Mouse (Mus musculus) ES-Bruce4 (cell line): ENCODE results near the gene Hist1h1d. TPM values are rescaled to one million over a fixed set of nuclear protein-coding genes. Genes with fewer than 3 reads are reported as not detected.

Source experiments
- H3K27ac ChIP-seq: 2 replicates; pipeline ENCODE4 v1.5.1; 2012; ENCODE audit warnings: low read length, inconsistent platforms; ENCODE audit not compliant: insufficient read depth
- H3K27me3 ChIP-seq: 2 replicates; pipeline ENCODE4 v1.6.1; 2012; ENCODE audit warnings: mild to moderate bottlenecking, low read length, inconsistent platforms; ENCODE audit not compliant: control insufficient read depth, poor library complexity, insufficient read depth, severe bottlenecking
- H3K36me3 ChIP-seq: 2 replicates; pipeline ENCODE4 v1.6.1; 2012; ENCODE audit warnings: inconsistent platforms, mild to moderate bottlenecking, low read length, moderate library complexity; ENCODE audit not compliant: control insufficient read depth, poor library complexity, insufficient read depth, severe bottlenecking
- H3K4me1 ChIP-seq: one replicate; pipeline ENCODE4 v1.8.1; 2011; ENCODE audit warnings: low read length; ENCODE audit not compliant: control insufficient read depth, insufficient read depth
- H3K4me3 ChIP-seq: 2 replicates; pipeline ENCODE4 v1.5.1; 2011; ENCODE audit warnings: low read depth, mild to moderate bottlenecking, low read length
- H3K9ac ChIP-seq: 2 replicates; pipeline ENCODE4 v1.6.1; 2012; ENCODE audit warnings: low read depth, mild to moderate bottlenecking, inconsistent platforms; ENCODE audit not compliant: poor library complexity, severe bottlenecking
- H3K9me3 ChIP-seq: replicated peaks from 2 replicates; pipeline ENCODE4 v1.6.1; 2012; ENCODE audit warnings: mild to moderate bottlenecking, low read length, inconsistent platforms; ENCODE audit not compliant: control insufficient read depth, poor library complexity, insufficient read depth, severe bottlenecking
- CTCF ChIP-seq: IDR thresholded peaks from one replicate; pipeline ENCODE4 v1.8.1; 2011; ENCODE audit warnings: low read depth, low read length
- EP300 ChIP-seq: IDR thresholded peaks from 2 replicates; pipeline ENCODE4 v1.6.1; 2011; ENCODE audit warnings: low read depth, low read length; ENCODE audit not compliant: insufficient read depth
- POLR2A ChIP-seq: IDR thresholded peaks from one replicate; pipeline ENCODE4 v1.8.1; 2011; ENCODE audit warnings: low read length; ENCODE audit not compliant: insufficient read depth
- polyA plus RNA-seq: library from polyadenylated mRNA; stranded (reverse); fragments of >200 nt; gene quantifications from 2 replicates; pipeline ENCODE4 v1.2.4, GENCODE M21; 2011; ENCODE audit warnings: low read depth; ENCODE audit not compliant: missing spikeins, insufficient read depth, insufficient read length

Gene Hist1h1d
- polyA plus RNA-seq, 1 experiment, result 1.6 TPM

DNA sequence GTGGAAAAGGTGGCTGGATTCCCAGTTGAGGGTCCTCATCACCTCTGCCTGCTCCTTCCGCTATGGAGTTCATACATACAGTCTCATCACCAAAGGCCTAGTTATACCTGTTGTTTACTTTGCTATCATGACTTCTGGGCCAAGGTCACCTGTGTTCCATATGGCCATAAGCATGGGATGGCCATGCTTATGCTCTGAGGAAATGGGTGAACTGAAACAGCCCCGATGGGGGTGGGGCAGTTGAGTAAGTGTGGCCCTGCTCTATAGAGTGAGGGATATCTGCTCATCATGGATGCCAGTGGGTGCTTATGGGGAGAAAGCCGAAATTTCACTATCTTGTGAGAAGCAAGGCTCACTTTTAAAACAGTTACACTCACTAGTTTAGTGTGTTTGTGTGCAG lies 52.0 kb downstream of the Hist1h1d start:
- Histone ChIP-seq H3K9me3 (no peaks in the 10 kb centered on the region), H3K27ac (no peak overlapping the region), H3K4me3 (no peak overlapping the region), H3K27me3 (no peaks in the 10 kb centered on the region), H3K9ac (no peak overlapping the region), H3K4me1 (no peaks in the 10 kb centered on the region), H3K36me3 (no peaks in the 10 kb centered on the region)
- TF ChIP-seq CTCF (no peak), POLR2A (no peak), EP300 (no peak)

GRCm38 (mm10) chr13:23609209-23609608 lies 56.1 kb downstream of the Hist1h1d start:
- no peak overlapping the region for H3K9ac ChIP-seq
- H3K27me3 ChIP-seq, result no peaks in the 10 kb centered on the region
- no peaks in the 10 kb centered on the region for H3K4me1 ChIP-seq
- H3K4me3 ChIP-seq, result no peak overlapping the region
- TF ChIP-seq CTCF, result no peak
- no peak for TF ChIP-seq POLR2A
- TF ChIP-seq EP300, result no peak
- no peak overlapping the region for H3K27ac ChIP-seq
- no peaks in the 10 kb centered on the region for H3K36me3 ChIP-seq
- H3K9me3 ChIP-seq, result no peaks in the 10 kb centered on the region

GRCm38 (mm10) chr13:23609844-23610243 lies 56.8 kb downstream of the Hist1h1d start:
- no peaks in the 10 kb centered on the region for H3K4me1 ChIP-seq
- H3K9ac ChIP-seq, result no peak overlapping the region
- no peaks in the 10 kb centered on the region for H3K27me3 ChIP-seq
- no peaks in the 10 kb centered on the region for H3K36me3 ChIP-seq
- no peak for TF ChIP-seq CTCF
- TF ChIP-seq EP300, result no peak
- no peak for TF ChIP-seq POLR2A
- no peak overlapping the region for H3K27ac ChIP-seq
- H3K9me3 ChIP-seq, result no peaks in the 10 kb centered on the region
- H3K4me3 ChIP-seq, result no peak overlapping the region

Other genes with a start within 250 kb of the Hist1h1d start
- gene Zfp322a, start 184.1 kb upstream of the Hist1h1d start, polyA plus RNA-seq, result 47.3 and 52.8 TPM in 2 replicates
- 10.0 and 10.3 TPM in 2 replicates for gene Abt1, start 129.4 kb upstream of the Hist1h1d start, polyA plus RNA-seq
- 0.40 and 0.46 TPM in 2 replicates for gene Btn1a1, start 87.4 kb upstream of the Hist1h1d start, polyA plus RNA-seq
- gene Btn2a2, start 64.4 kb upstream of the Hist1h1d start, polyA plus RNA-seq, result 0.91 and 1.9 TPM in 2 replicates
- 16.9 and 19.1 TPM in 2 replicates for gene Hist1h4h, start 22.2 kb upstream of the Hist1h1d start, polyA plus RNA-seq
- gene Hist1h2af, start 19.4 kb upstream of the Hist1h1d start, polyA plus RNA-seq, result 68.8 and 97.9 TPM in 2 replicates
- 8.9 and 16.9 TPM in 2 replicates for gene Hist1h3g, start 17.8 kb upstream of the Hist1h1d start, polyA plus RNA-seq
- 3.9 and 4.2 TPM in 2 replicates for gene Hist1h2bh, start 9.9 kb upstream of the Hist1h1d start, polyA plus RNA-seq
- 1.5 TPM in 1 of 2 replicates, not detected in the other for gene Hist1h3f, start 9.2 kb upstream of the Hist1h1d start, polyA plus RNA-seq
- 24.1 and 31.1 TPM in 2 replicates for gene Hist1h4f, start 1.6 kb upstream of the Hist1h1d start, polyA plus RNA-seq
- gene Hist1h3e, start 9.1 kb downstream of the Hist1h1d start, polyA plus RNA-seq, result 14.3 and 15.4 TPM in 2 replicates
- 5.0 and 8.2 TPM in 2 replicates for gene Hist1h2ae, start 18.0 kb downstream of the Hist1h1d start, polyA plus RNA-seq
- 13.4 and 16.7 TPM in 2 replicates for gene Hist1h2bg, start 18.1 kb downstream of the Hist1h1d start, polyA plus RNA-seq
- gene Hist1h2bf, start 20.9 kb downstream of the Hist1h1d start, polyA plus RNA-seq, result 21.5 and 23.2 TPM in 2 replicates
- 2.0 TPM in 1 of 2 replicates, not detected in the other for gene Hist1h2ad, start 21.1 kb downstream of the Hist1h1d start, polyA plus RNA-seq
- 3.2 and 4.7 TPM in 2 replicates for gene Hist1h3d, start 22.5 kb downstream of the Hist1h1d start, polyA plus RNA-seq
- gene Hist1h4d, start 28.3 kb downstream of the Hist1h1d start, polyA plus RNA-seq, result 4.3 and 4.8 TPM in 2 replicates
- 1.8 TPM in 2 replicates for gene Hist1h2be, start 67.9 kb downstream of the Hist1h1d start, polyA plus RNA-seq
- gene Hist1h1e, start 69.3 kb downstream of the Hist1h1d start, polyA plus RNA-seq, result 6.9 and 8.4 TPM in 2 replicates
- 0.37 and 0.91 TPM in 2 replicates for gene Hist1h2ac, start 130.7 kb downstream of the Hist1h1d start, polyA plus RNA-seq
- 9.1 and 10.6 TPM in 2 replicates for gene Hist1h2bc, start 130.9 kb downstream of the Hist1h1d start, polyA plus RNA-seq
- not detected in 2 replicates for gene Hist1h1t, start 142.6 kb downstream of the Hist1h1d start, polyA plus RNA-seq
- 1.3 and 2.5 TPM in 2 replicates for gene Hist1h4c, start 145.2 kb downstream of the Hist1h1d start, polyA plus RNA-seq
- not detected in 2 replicates for gene Hfe, start 157.6 kb downstream of the Hist1h1d start, polyA plus RNA-seq
- gene Hist1h1c, start 185.5 kb downstream of the Hist1h1d start, polyA plus RNA-seq, result 10.8 and 13.3 TPM in 2 replicates
- 3.6 and 8.6 TPM in 2 replicates for gene Hist1h3c, start 192.3 kb downstream of the Hist1h1d start, polyA plus RNA-seq
- 9.8 and 11.5 TPM in 2 replicates for gene Hist1h2bb, start 193.5 kb downstream of the Hist1h1d start, polyA plus RNA-seq
- 11.9 and 17.9 TPM in 2 replicates for gene Hist1h2ab, start 197.9 kb downstream of the Hist1h1d start, polyA plus RNA-seq
- 5.0 and 9.4 TPM in 2 replicates for gene Hist1h3b, start 199.0 kb downstream of the Hist1h1d start, polyA plus RNA-seq
- 28.2 and 29.2 TPM in 2 replicates for gene Hist1h4b, start 203.8 kb downstream of the Hist1h1d start, polyA plus RNA-seq
- gene Hist1h4a, start 208.0 kb downstream of the Hist1h1d start, polyA plus RNA-seq, result 3.1 and 4.5 TPM in 2 replicates
- gene Hist1h3a, start 209.1 kb downstream of the Hist1h1d start, polyA plus RNA-seq, result 5.4 TPM in 1 of 2 replicates, not detected in the other
- 7.8 and 8.6 TPM in 2 replicates for gene Hist1h1a, start 210.4 kb downstream of the Hist1h1d start, polyA plus RNA-seq
- not detected in 2 replicates for gene Trim38, start 216.7 kb downstream of the Hist1h1d start, polyA plus RNA-seq